Mouse (Mus musculus) heart, embryonic 11.5 days (tissue): ENCODE measurements at regions not wholly inside any gene's neighbourhood (a gene's known extent, or its start where the extent isn't known, plus 50 kb on each side); places are given as distances from the start of the nearest gene placed in this dataset.
A peak's percentile ranks its signal among the peaks of the same experiment; 100 is the strongest.

Experiments
- ATAC-seq: fragments of 200-750 bp; cut with Nextera tagmentation; replicated peaks from 2 replicates; pipeline ENCODE4 v1.8.0; 2017; ENCODE audit warnings: moderate library complexity; ENCODE audit not compliant: insufficient number of reproducible peaks, low FRiP score, low TSS enrichment
- H3K27ac ChIP-seq: fragments of 300-500 bp; sonication (generic); 2 replicates; pipeline ENCODE4 v1.5.1; 2014; ENCODE audit warnings: mild to moderate bottlenecking, low read depth, low read length
- H3K27me3 ChIP-seq: fragments of 300-500 bp; sonication (generic); 2 replicates; pipeline ENCODE4 v1.6.1; 2014; ENCODE audit warnings: mild to moderate bottlenecking, low read length, mixed read lengths; ENCODE audit not compliant: control insufficient read depth, insufficient read depth
- H3K36me3 ChIP-seq: fragments of 300-500 bp; sonication (generic); 2 replicates; pipeline ENCODE4 v1.6.1; 2014; ENCODE audit warnings: mild to moderate bottlenecking, low read length, moderate library complexity, mixed read lengths; ENCODE audit not compliant: control insufficient read depth, insufficient read depth
- H3K4me1 ChIP-seq: fragments of 300-500 bp; sonication (generic); 2 replicates; pipeline ENCODE4 v1.6.1; 2014; ENCODE audit warnings: low read length; ENCODE audit not compliant: control insufficient read depth, insufficient read depth
- H3K4me2 ChIP-seq: fragments of 300-500 bp; sonication (generic); 2 replicates; pipeline ENCODE4 v1.6.1; 2014; ENCODE audit warnings: mild to moderate bottlenecking, moderate library complexity
- H3K4me3 ChIP-seq: fragments of 300-500 bp; sonication (generic); 2 replicates; pipeline ENCODE4 v1.5.1; 2014; ENCODE audit warnings: low read depth, low read length
- H3K9ac ChIP-seq: fragments of 300-500 bp; sonication (generic); 2 replicates; pipeline ENCODE4 v1.6.1; 2014; ENCODE audit warnings: mild to moderate bottlenecking, low read depth, low read length, moderate library complexity
- H3K9me3 ChIP-seq: fragments of 300-500 bp; sonication (generic); replicated peaks from 2 replicates; pipeline ENCODE4 v1.6.1; 2016; ENCODE audit warnings: low read length; ENCODE audit not compliant: control insufficient read depth
- WGBS: fragments of 180-500 bp; shearing (Covaris S2); extraction: QIAGEN DNeasy Blood & Tissue Kit; methylation state at CpG from one replicate; pipeline ENCODE4 v1.1.7; 2014; ENCODE audit not compliant: insufficient replicate concordance; 5-methylcytosine and 5-hydroxymethylcytosine counted together

GRCm38 (mm10) chr13:55948591-55948990 is 112.6 kb upstream of the Pitx1 start:
- Histone ChIP-seq H3K4me1 (no peaks in the 10 kb centered on the region), H3K36me3 (no peaks in the 10 kb centered on the region), H3K4me3 (no peak overlapping the region), H3K27ac (no peak overlapping the region), H3K9me3 (no peaks in the 10 kb centered on the region), H3K9ac (no peak overlapping the region), H3K27me3 (no peaks in the 10 kb centered on the region), H3K4me2 (no peak overlapping the region)
- WGBS = 69% methylated on average over 9 of the region's 9 CpGs
- no peak for ATAC-seq

DNA sequence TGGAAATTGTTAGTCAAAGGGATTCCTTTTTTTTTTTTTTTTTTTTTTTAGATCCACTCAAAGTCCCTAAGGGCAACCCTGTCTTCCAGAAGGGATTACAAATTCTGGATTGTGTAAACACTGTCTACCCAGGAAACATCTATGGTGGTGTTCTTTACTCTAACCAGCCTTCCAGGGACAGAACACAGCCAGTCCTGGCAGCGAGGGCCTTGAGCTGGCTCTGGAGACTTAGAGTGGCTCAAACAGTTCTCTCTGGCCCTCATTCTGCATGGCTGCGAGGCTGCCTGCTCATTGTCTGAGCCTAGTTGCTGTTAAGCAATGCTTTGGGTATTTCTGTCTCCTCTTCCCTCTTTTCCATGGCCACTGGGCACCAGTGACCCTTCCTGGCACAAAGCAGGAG is 112.2 kb upstream of the Pitx1 start:
- Histone ChIP-seq H3K27me3 (no peaks in the 10 kb centered on the region), H3K27ac (no peak overlapping the region), H3K9ac (no peak overlapping the region), H3K36me3 (no peaks in the 10 kb centered on the region), H3K9me3 (no peaks in the 10 kb centered on the region), H3K4me2 (no peak overlapping the region), H3K4me3 (no peak overlapping the region), H3K4me1 (no peaks in the 10 kb centered on the region)
- ATAC-seq = no peak
- 62% methylated on average over 2 of the region's 2 CpGs for WGBS

DNA sequence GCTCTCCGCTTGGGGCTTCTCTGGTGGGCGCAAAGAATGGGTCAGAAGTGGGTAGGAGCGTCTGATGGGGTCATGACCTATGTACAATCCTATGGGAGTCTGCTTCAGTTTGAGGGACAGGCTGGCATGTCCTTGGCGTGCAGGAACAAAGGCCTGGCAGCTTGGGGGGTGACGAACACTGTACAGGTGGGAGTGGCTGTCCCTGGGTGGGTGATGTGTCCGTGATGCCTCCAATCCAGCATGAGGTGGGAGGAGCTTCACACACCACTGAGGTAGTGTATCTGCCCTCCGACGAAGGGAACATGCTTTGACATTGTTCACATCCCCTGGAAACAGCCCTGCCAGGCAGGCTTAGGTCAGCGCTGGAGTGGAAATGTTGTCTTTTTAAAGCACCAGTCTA is 101.4 kb upstream of the Pitx1 start:
- no peaks in the 10 kb centered on the region for H3K4me1 ChIP-seq
- H3K27me3 ChIP-seq = no peaks in the 10 kb centered on the region
- 79% methylated on average over 9 of the region's 9 CpGs for WGBS
- no peak overlapping the region for H3K9ac ChIP-seq
- ATAC-seq = no peak
- H3K9me3 ChIP-seq = no peaks in the 10 kb centered on the region
- H3K36me3 ChIP-seq = no peaks in the 10 kb centered on the region
- H3K4me2 ChIP-seq = no peak overlapping the region
- no peak overlapping the region for H3K4me3 ChIP-seq
- H3K27ac ChIP-seq = no peak overlapping the region

GRCm38 (mm10) chr13:55937000-55937399 is 101.0 kb upstream of the Pitx1 start:
- H3K27me3 ChIP-seq = no peaks in the 10 kb centered on the region
- 82% methylated on average over 9 of the region's 9 CpGs for WGBS
- H3K4me2 ChIP-seq = no peak overlapping the region
- H3K9me3 ChIP-seq = no peaks in the 10 kb centered on the region
- H3K4me1 ChIP-seq = no peaks in the 10 kb centered on the region
- H3K36me3 ChIP-seq = no peaks in the 10 kb centered on the region
- no peak overlapping the region for H3K9ac ChIP-seq
- H3K4me3 ChIP-seq = no peak overlapping the region
- ATAC-seq = no peak
- H3K27ac ChIP-seq = no peak overlapping the region

- Histone ChIP-seq H3K27ac (no peak overlapping the region), H3K9ac (no peak overlapping the region), H3K9me3 (0 out of 2 replicates have a peak, but pooled peaks cover 2% of the 10 kb centered on the region), H3K4me3 (no peak overlapping the region), H3K4me1 (no peaks in the 10 kb centered on the region), H3K27me3 (no peaks in the 10 kb centered on the region), H3K4me2 (no peak overlapping the region), H3K36me3 (no peaks in the 10 kb centered on the region)
- WGBS = 66% methylated on average over 11 of the region's 11 CpGs
- no peak for ATAC-seq
Observed at GRCm38 (mm10) chr13:55930637-55931036, 94.6 kb upstream of the Pitx1 start.

- Histone ChIP-seq H3K9me3 (0 out of 2 replicates have a peak, but pooled peaks cover 2% of the 10 kb centered on the region), H3K4me3 (no peak overlapping the region), H3K36me3 (no peaks in the 10 kb centered on the region), H3K27me3 (no peaks in the 10 kb centered on the region), H3K4me2 (no peak overlapping the region), H3K27ac (no peak overlapping the region), H3K4me1 (no peaks in the 10 kb centered on the region), H3K9ac (no peak overlapping the region)
- no peak for ATAC-seq
- 63% methylated on average over 6 of the region's 6 CpGs for WGBS
Observed at GRCm38 (mm10) chr13:55929814-55930213, 93.8 kb upstream of the Pitx1 start.

DNA sequence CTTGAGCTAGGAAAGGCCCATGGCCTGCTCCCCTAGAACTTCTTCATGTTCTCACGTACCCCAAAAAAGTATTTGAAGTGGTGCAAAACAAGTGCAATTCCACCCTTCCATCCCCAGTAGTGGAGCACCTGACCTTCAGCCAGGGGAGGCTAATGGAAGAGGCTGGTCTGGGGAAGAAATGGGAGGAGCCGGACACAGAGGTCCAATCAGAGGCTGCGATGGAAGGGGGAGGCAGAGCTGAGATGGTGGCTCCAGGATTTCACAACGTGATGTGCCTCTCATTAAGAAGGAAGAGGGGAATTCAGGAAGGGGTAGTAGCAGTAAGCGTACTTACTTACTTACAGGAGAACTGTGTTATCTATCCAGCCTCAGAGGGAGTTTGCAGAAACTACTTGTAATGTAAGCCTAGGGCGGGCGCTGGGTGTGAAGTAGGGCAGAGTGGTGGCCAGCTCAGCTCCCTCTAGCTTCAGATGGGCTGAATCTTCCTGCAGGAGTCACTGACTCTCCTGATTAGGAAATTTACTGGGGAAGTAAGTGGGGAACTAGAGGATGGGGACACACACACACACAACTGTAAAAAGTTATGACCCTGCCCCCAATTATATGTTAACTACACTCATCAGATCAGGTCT is 87.6 kb upstream of the Pitx1 start:
- 8% methylated on average over 7 of the region's 7 CpGs for WGBS
- H3K27me3 ChIP-seq = peaks cover 14% of the 10 kb centered on the region
- H3K27ac ChIP-seq = no peak overlapping the region
- H3K9ac ChIP-seq = no peak overlapping the region
- H3K4me3 ChIP-seq = no peak overlapping the region
- H3K9me3 ChIP-seq = no peaks in the 10 kb centered on the region
- ATAC-seq = no peak
- peak overlapping the region; percentile 45; the same call in 1 of the 2 replicates for H3K4me2 ChIP-seq
- no peaks in the 10 kb centered on the region for H3K4me1 ChIP-seq
- H3K36me3 ChIP-seq = no peaks in the 10 kb centered on the region

GRCm38 (mm10) chr13:55917316-55917715 is 81.3 kb upstream of the Pitx1 start:
- Histone ChIP-seq H3K4me1 (peaks cover 3% of the 10 kb centered on the region; the same call in 1 of the 2 replicates), H3K9ac (no peak overlapping the region), H3K4me2 (no peak overlapping the region), H3K27me3 (peaks cover 8% of the 10 kb centered on the region), H3K9me3 (no peaks in the 10 kb centered on the region), H3K36me3 (no peaks in the 10 kb centered on the region), H3K27ac (no peak overlapping the region), H3K4me3 (no peak overlapping the region)
- ATAC-seq = no peak
- WGBS = 82% methylated on average over 12 of the region's 12 CpGs

DNA sequence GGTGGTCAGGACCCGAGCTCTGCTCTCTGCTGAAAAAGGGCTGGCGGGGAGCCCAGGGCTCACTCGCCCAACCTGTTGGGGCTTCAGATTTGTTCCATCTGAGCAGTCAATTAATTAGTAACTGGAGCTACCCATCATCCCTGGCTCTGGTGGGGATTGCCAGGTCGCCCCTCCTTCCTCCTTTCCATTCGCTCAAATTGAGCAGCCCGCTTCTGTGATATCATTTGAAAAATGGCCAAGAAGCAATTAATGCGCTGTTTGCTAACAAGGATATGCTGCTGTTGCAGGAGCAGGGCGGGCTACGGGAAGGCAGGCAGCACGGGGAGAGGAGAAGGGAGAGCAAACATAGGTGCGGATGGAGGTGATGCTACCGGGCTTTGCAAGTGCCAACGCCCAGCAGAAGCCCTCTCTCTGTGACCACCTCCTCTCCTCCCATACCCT is 76.3 kb upstream of the Pitx1 start:
- H3K36me3 ChIP-seq = no peaks in the 10 kb centered on the region
- no peak overlapping the region for H3K4me2 ChIP-seq
- no peak overlapping the region for H3K9ac ChIP-seq
- ATAC-seq = no peak
- H3K9me3 ChIP-seq = no peaks in the 10 kb centered on the region
- WGBS = 71% methylated on average over 13 of the region's 13 CpGs
- H3K4me1 ChIP-seq = peaks cover 3% of the 10 kb centered on the region; the same call in 1 of the 2 replicates
- no peaks in the 10 kb centered on the region for H3K27me3 ChIP-seq
- H3K4me3 ChIP-seq = no peak overlapping the region
- H3K27ac ChIP-seq = no peak overlapping the region
